Mouse (Mus musculus) gastrocnemius, adult 2 months (tissue): Measurements from ENCODE around the gene Mtx3. TPM values are rescaled to one million over a fixed set of nuclear protein-coding genes. Genes with fewer than 3 reads are reported as not detected.

Experiments used
- DNase-seq: peaks from one replicate; pipeline ENCODE4 v3.0.0; 2022
- H3K27ac ChIP-seq: fragments of 200-600 bp; 2 replicates; pipeline ENCODE4 v1.8.1; 2022; ENCODE audit warnings: mild to moderate bottlenecking
- H3K4me3 ChIP-seq: fragments of 200-600 bp; 2 replicates; pipeline ENCODE4 v1.8.1; 2022; ENCODE audit warnings: mild to moderate bottlenecking, moderate library complexity
- CTCF ChIP-seq: fragments of 200-600 bp; IDR thresholded peaks from 2 replicates; pipeline ENCODE4 v1.8.1; 2022; ENCODE audit warnings: antibody characterized with exemption, mild to moderate bottlenecking, moderate library complexity
- intact Hi-C: fragments of 180-260 bp; cut with DNase I; formaldehyde crosslinking; loops from one replicate; pipeline ENCODE4 v1.15.1; 2025
- total RNA-seq, 2 experiments: library from RNA; stranded (reverse); gene quantifications; 2 replicates each; pipeline ENCODE4 v1.2.3; 2021

The Mtx3 gene
- total RNA-seq, 2 experiments from 2014 or later = 4.3 to 4.7 TPM

GRCm38 (mm10) chr13:92855901-92856300 is 11.3 kb downstream of the Mtx3 start:
- peak; percentile 49 for TF ChIP-seq CTCF
- H3K27ac ChIP-seq = no peak overlapping the region
- no peak for DNase-seq
- no peak overlapping the region for H3K4me3 ChIP-seq
- intact Hi-C loops = loop anchor here (10.0 kb wide), 1 partner anchor 209 kb away; no protein-coding TSS in a partner anchor

DNA sequence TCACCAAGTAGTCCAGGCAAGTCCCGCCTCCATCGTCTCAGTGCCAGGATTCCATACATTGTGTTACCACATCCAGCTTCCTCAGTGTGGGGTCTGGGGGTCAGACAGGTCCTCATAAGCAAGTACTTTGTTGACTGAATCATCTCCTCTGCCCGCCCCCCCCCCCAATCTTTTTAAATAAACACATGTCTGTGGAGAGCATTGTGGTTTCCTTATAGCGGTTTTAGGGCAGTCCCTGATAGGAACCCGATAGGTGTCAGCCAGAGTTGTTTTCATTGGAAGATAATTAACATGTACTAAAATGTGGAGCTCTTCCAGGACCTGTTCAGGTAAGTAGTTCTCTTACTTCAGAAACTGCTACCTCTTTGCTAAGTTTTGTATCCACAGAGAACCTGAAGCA is 14.2 kb downstream of the Mtx3 start:
- TF ChIP-seq CTCF = no peak
- Histone ChIP-seq H3K27ac (no peak overlapping the region), H3K4me3 (no peak overlapping the region)
- DNase-seq = no peak
- intact Hi-C loops = loop anchor here (10.0 kb wide), 1 partner anchor 206 kb away; no protein-coding TSS in a partner anchor

DNA sequence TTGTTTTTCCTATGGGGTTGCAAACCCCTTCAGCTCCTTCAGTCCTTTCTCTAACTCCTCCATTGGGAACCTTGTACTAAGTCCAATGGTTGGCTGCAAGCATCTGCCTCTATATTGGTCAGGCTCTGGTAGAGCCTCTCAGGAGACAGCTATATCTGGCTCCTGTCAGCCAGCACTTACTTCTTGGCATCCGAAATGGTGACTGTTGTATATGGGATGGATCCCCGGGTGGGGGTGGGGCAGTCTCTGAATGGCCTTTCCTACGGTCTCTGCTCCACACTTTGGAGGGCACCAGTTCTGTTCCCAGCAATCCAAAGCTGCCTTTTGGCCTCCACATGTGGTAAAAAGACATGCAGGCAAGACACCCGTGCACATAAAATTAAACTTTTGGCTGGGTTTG is 15.4 kb downstream of the Mtx3 start:
- intact Hi-C loops = loop anchor here (10.0 kb wide), 1 partner anchor 205 kb away; no protein-coding TSS in a partner anchor
- no peak overlapping the region for H3K4me3 ChIP-seq

GRCm38 (mm10) chr13:92865358-92865757 is 20.8 kb downstream of the Mtx3 start:
- H3K4me3 ChIP-seq = no peak overlapping the region
- intact Hi-C loops = no loop called here
- DNase-seq = no peak
- TF ChIP-seq CTCF = no peak
- peak overlapping the region; percentile 71 for H3K27ac ChIP-seq

More for the DNA sequence above, 15.4 kb downstream of the Mtx3 start:
- no peak for TF ChIP-seq CTCF
- H3K27ac ChIP-seq = no peak overlapping the region
- no peak for DNase-seq

- no peak for DNase-seq
- no peak overlapping the region for H3K4me3 ChIP-seq
- no peak overlapping the region for H3K27ac ChIP-seq
- intact Hi-C loops = no loop called here
- peak; percentile 38 for TF ChIP-seq CTCF
Observed at GRCm38 (mm10) chr13:92866680-92867079, 22.1 kb downstream of the Mtx3 start.

GRCm38 (mm10) chr13:92879514-92879913 is 35.0 kb downstream of the Mtx3 start:
- H3K4me3 ChIP-seq = no peak overlapping the region
- DNase-seq = no peak
- no peak for TF ChIP-seq CTCF
- peak overlapping the region; percentile 95 for H3K27ac ChIP-seq
- intact Hi-C loops = no loop called here

- TF ChIP-seq CTCF = no peak
- no peak overlapping the region for H3K4me3 ChIP-seq
- H3K27ac ChIP-seq = peak overlapping the region; percentile 95
- peak; percentile 28 for DNase-seq
- intact Hi-C loops = loop anchor here (5.0 to 10.0 kb wide), 4 partner anchors 85 to 257 kb away; no protein-coding TSS in a partner anchor
Observed at GRCm38 (mm10) chr13:92879933-92880332, 35.4 kb downstream of the Mtx3 start.

GRCm38 (mm10) chr13:92880589-92880988 is 36.0 kb downstream of the Mtx3 start:
- TF ChIP-seq CTCF = no peak
- Histone ChIP-seq H3K4me3 (no peak overlapping the region), H3K27ac (peak overlapping the region; percentile 95)
- intact Hi-C loops = loop anchor here (5.0 to 10.0 kb wide), 4 partner anchors 84 to 257 kb away; no protein-coding TSS in a partner anchor
- peak; percentile 49 for DNase-seq

GRCm38 (mm10) chr13:92882271-92882985 is 37.9 kb downstream of the Mtx3 start:
- DNase-seq = peak; percentile 84
- intact Hi-C loops = loop anchor here (5.0 to 10.0 kb wide), 4 partner anchors 82 to 255 kb away; no protein-coding TSS in a partner anchor
- TF ChIP-seq CTCF = no peak
- H3K27ac ChIP-seq = peak overlapping the region; percentile 95
- no peak overlapping the region for H3K4me3 ChIP-seq

DNA sequence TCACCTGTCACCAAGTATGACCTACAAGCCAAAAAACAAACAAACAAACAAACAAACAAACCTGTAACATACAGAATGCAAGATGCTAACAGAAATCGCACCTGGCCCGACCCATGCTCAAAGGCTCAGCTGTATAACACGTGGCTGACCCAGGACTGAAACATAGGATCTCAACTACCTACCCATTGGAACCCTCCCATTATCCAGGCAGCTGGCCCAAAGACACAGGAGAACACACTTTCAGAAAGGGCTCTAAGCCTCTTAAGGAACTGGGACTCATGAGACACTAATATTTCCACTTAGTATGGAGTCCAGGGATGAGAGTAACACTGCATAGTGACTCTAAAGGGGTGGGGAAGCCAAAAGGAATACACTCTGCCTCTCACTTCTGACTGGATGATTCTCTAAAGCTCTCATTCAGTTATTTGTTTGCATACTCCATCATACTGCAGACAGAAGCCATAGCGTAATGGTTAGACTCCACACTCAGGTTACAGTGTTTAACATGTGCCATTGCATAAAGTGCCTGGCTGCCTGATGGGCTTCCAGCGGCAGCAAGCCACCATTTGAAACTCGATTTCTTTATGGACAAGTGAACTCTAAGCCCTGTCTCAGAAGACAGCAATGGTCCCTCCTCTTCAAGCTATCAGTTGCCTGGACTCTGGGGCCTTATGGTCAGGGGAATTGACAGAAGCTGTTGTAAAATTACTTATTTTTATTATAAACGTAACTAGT is 38.6 kb downstream of the Mtx3 start:
- no peak overlapping the region for H3K4me3 ChIP-seq
- peak overlapping the region; percentile 95 for H3K27ac ChIP-seq
- TF ChIP-seq CTCF = no peak
- DNase-seq = peak; percentile 73
- intact Hi-C loops = loop anchor here (5.0 to 10.0 kb wide), 4 partner anchors 82 to 254 kb away; no protein-coding TSS in a partner anchor

GRCm38 (mm10) chr13:92884206-92884605 is 39.6 kb downstream of the Mtx3 start:
- TF ChIP-seq CTCF = no peak
- H3K27ac ChIP-seq = peak overlapping the region; percentile 95
- H3K4me3 ChIP-seq = no peak overlapping the region
- peak; percentile 65 for DNase-seq
- intact Hi-C loops = loop anchor here (2.0 to 10.0 kb wide), 5 partner anchors 31 to 253 kb away; no protein-coding TSS in a partner anchor

DNA sequence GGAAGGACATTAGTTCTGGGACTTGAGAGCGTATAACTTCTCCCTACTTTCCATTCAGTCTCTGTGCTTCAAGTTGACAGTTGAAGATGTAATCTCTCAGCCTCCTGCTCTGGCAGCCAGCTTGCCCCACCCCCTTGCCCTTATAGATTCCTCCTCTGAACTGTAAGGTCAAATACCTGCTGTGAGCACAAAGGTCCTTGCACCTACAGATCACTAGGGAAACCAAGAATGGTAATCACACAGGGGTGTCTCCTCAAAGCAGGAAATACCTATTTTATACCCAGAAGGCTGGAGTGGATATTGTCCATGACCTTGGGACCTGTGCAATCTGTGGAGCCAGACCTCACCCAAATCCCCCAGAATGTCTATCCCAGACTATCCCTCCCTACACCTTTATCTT is 40.4 kb downstream of the Mtx3 start:
- intact Hi-C loops = loop anchor here (2.0 to 10.0 kb wide), 5 partner anchors 30 to 252 kb away; no protein-coding TSS in a partner anchor
- TF ChIP-seq CTCF = no peak
- no peak for DNase-seq
- Histone ChIP-seq H3K27ac (peak overlapping the region; percentile 95), H3K4me3 (no peak overlapping the region)

- TF ChIP-seq CTCF = no peak
- DNase-seq = no peak
- H3K27ac ChIP-seq = no peak overlapping the region
- H3K4me3 ChIP-seq = no peak overlapping the region
- intact Hi-C loops = no loop called here
Observed at GRCm38 (mm10) chr13:92899087-92899486, 54.5 kb downstream of the Mtx3 start.
